Mouse (Mus musculus) thymus, postnatal 36 days (tissue): ENCODE results near the gene Cd48.
"Not testable (repeated sequence)": the region's sequence is repeated elsewhere in the genome, so short reads cannot be mapped to it uniquely, and the experiment has no call there.

ENCODE experiments used
- DNase-seq, 2 experiments: peaks; one replicate each; pipeline ENCODE4 v3.0.0; 2022; ENCODE audit warnings: mixed read lengths in 2 of 2

The Cd48 gene

DNA sequence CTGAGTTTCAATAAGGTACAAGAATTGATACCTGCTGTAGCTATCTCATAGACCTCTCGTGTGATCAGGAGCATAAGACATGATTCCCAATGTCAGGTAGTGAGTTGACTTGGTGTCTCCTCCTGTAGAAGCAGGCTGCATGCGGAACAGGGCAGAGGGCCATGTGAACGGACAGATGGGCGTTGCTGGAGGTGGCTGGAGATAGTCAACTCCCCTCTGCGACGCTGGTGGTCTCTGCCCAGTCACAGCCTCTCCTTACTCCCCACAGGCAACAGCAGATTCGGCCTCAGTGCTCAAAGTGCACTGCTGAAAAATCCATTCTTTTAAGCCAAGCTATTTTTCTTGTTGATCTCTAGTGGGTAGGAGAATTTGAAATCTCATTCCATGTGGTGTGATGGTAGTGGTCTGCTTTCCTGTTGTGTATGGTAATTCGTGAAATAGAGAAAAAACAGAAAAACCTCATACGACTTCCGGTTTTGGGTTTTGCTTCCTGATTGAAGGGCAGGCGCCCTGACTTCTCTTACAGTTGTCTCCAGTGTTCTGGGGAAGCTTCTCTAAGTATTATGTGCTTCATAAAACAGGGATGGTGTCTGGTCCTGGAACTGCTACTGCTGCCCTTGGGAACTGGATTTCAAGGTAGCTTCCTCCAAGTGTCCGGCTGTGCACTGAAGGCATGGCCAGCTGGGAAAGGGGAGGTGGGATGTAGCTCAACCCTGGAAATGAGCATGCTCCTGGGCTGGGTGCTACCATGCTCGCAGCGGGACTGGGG is at the start of gene Cd48:
Gene Cd48 (plus strand): TSS at position 479 of the 769 bp plus-strand sequence.
- DNase-seq: peak; percentile 28 to 35

DNA sequence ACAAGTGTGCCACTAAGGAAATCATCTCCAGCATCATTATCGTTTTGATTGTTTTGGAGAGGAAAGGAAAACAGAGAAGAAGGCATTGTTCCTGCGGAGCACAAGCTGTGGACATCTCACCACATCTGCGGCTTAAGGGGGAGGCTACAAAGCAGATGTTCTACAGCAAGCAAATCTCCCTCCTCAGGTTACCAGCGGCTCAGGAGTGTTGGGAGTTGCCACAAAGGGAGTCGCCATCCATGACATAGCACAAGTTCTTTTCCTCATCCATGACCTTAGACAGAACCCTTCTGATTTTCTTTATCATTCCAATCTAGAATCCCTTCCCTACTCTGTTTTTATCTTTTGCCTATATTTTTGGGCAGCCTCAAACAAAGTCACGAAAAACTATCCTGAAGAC is 46.1 kb upstream of the Cd48 start:
- no peak for DNase-seq

GRCm38 (mm10) chr1:171637101-171637500 is 44.7 kb upstream of the Cd48 start:
- no peak for DNase-seq

DNA sequence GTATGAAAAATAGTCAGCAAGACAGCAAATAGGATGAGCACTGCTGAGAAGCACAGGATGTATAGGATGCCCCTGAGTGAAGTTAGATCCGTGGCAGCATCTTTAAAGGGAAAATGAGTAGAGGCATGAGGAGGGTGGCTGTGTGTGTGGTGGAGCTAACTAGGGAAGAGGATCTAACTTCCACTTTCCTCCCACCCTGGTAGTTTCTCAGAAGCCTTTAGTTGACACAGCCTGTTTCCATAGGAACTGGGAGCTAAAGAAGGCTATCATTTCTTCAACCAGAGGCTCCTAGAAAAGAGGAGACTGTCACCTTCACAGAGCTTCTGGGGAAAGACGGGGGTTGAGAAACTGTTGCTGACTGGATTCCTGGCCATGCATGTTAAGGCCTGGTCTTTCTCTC is 43.1 kb upstream of the Cd48 start:
- no peak for DNase-seq

- DNase-seq: no peak
Measured at GRCm38 (mm10) chr1:171640796-171641195, 41.0 kb upstream of the Cd48 start.

GRCm38 (mm10) chr1:171643612-171644011 is 38.2 kb upstream of the Cd48 start:
- peak; percentile 39 to 55 for DNase-seq

DNA sequence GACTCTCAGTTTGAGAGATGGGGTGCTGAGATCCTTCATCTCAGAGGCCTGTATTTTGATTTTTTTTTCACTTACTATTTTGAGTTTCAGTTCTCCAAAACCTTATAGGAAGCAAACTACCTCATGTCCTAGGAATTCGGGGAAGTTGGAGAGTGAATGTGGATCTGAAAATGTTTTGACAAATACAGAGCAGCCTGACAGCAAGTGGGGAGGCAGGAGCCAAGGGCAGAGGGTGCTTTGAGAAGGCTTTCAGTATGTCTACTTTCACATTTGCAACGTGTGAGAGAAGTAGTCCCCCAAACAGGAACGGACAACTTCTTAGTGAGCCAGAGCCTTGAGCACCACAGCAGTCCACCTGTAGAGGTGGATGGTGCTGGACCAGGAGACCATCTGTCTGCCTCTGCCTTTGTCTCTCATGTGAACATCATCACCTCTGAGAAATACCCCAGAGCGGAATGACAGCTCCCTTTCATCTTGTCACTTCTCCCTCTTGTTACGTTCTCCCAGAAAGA is 35.3 kb upstream of the Cd48 start:
- DNase-seq: no peak

- no peak for DNase-seq
Measured at GRCm38 (mm10) chr1:171647716-171648115, 34.1 kb upstream of the Cd48 start.

GRCm38 (mm10) chr1:171648840-171649239 is 33.0 kb upstream of the Cd48 start:
- DNase-seq: no peak

DNA sequence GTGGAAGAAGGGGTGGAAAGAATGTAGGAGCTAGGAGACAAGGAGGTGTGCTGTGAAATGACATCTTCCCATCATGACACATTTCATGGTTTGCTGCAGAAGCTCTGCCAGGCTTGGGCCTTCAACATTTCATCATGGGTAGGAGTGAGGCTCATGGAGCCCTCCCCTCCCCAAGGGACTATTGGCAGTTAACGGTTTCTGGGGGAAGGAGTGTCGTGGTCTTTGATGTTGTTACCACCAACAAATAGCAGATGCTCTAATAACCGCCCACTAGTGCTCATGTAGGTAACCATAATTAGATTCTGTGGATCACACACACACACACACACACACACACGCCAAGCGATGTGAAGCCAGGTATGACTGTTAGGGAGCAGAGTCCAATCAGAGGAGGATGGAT is 29.1 kb upstream of the Cd48 start, which contains the start of gene Slamf7:
Gene Slamf7 (minus strand): TSS at position 302 of the 400 bp plus-strand sequence.
- DNase-seq: no peak

DNA sequence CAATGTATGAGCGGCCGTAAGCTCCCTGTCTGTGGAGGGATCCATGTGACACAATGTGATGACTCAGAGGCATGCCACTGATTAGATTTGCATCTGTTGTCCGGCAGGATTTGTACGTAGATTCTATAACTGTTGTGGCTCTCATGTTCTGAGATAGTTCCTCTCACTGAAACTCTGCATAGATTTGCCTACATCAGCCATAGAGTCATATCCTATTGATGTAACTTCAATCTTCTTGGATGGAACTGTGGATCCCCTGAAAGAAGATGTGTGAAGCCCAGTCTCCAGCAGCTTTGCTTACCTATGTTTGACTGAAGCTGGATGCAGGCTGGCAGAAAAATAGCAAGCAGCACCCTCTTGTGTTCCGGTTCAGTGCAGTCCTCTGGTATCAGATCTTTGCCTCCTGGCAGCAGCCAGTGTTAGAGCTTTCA is 23.2 kb upstream of the Cd48 start:
- DNase-seq: no peak

GRCm38 (mm10) chr1:171660423-171660822 is 21.4 kb upstream of the Cd48 start:
- DNase-seq: no peak

DNA sequence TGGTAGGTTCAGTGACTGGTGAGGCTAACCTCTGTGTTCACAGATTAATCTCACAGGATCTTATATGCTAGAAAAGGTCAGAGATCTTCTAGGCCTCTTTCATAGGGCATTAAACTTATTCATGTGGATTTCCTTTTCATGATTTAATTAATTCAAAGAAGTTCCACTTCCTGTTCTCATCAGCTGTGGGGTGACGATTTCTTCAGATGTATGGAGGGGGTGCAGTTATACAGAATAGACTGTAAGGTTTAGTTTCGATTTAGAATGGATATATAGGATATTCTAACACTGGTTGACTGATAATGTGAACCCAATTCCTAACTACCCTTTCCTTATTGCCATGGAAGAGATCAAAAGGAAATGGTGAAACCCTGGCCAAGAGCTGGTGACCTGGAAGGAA is 20.3 kb upstream of the Cd48 start:
- no peak for DNase-seq

GRCm38 (mm10) chr1:171663757-171664156 is 18.1 kb upstream of the Cd48 start:
- no peak for DNase-seq

DNA sequence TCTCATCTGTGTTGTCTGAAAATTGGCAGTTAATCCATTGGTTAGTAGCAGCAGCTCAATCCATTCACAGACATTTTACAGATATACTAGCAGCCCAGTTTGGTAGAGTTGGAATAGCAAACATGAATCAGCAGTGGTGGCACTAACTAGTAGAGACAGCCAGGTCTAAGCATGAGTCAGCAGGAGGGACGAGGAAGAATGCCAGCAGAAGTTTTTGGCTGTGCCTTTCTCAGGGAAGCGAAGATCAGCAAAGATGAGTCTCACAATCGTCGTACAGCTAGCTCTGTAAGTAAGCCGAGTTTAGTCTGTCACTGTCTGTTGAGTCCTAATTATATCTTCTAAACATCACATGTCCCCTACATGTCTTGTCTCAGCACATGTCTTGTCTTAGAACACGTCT is 15.5 kb upstream of the Cd48 start:
- no peak for DNase-seq

DNA sequence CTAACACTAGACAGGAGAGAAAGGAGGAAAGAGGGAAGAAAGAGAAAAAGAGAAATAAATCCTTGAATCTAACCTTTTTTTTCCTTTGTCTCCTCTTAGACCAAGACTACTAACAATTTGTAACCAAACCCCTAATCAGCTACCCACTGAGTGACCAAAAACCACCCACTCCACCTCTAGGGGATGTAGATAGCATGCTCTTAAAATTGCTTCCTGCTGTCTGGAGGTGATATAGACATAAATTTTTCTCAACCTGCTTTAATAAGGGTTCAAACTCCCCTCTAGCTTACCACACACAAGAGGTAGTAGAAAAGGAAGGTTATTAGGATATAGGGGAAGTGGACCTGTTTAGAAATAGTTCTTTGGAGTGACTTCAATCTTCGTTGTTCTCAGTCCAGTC is 14.6 kb upstream of the Cd48 start:
- DNase-seq: no peak

DNA sequence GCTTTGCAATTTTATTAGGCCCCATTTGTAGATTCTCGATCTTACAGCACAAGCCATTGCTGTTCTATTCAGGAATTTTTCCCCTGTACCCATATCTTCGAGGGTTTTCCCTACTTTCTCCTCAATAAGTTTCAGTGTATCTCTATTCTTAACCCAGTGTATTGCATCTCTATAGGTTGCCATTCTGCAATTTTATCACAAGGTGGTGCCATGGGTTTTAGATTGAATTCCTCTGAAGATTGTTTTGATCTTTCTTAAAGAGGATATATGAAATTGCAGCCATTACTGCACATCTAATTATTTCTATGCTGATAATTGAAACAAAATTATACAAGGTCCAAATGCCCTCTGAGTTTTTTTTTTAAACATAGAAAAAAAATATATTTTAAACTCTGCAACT is 9.4 kb upstream of the Cd48 start:
- DNase-seq: not testable (repeated sequence)

DNA sequence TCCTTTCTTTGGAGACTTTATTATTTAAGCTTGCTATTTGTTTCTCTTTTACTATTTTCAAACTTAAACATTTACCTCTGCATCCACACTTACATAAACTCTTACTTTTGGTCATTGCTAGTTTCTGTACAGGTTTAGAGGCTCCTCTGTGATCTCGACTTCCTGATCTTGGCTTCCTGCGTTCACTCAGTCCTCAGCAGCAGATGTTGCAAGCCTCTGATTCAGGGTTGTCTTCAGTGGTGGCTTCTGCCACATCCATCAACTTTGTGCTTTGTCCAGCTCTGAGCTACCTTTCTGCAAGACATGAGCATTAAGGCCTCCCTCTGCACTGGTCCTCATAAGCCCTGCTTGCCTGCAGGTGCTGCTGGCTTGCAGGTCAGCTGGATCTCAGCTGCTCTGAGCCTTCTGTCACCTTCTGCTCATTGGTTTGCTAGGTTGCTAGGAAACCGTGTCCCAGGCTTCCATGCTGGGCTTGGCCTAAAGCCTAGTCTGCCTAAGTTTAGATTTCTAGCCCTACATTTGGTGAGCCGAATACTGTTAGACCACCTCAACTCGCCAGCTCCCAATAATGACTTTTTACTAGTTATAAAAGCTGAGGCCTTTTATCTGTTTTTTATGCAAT is 8.8 kb upstream of the Cd48 start:
- peak; percentile 23 to 36 for DNase-seq

DNA sequence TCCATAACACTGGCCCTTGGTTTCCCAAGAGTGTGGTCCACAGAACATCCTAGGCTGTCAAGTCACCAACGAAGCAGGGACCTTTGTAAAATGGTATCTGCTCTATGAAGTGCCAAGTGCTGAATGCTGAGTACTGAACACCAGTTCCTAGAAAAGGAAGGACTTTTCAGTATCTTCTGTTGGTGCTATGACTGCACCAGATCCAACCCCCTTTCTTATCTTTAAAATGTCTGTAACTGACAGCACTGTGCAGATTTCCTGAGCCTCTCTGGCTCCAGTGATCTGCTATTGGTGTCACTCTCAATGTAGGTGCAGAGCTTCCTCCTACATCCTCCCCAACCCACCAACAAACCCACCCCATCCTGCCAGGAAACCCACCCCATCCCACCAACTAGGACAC is 7.3 kb upstream of the Cd48 start:
- no peak for DNase-seq

DNA sequence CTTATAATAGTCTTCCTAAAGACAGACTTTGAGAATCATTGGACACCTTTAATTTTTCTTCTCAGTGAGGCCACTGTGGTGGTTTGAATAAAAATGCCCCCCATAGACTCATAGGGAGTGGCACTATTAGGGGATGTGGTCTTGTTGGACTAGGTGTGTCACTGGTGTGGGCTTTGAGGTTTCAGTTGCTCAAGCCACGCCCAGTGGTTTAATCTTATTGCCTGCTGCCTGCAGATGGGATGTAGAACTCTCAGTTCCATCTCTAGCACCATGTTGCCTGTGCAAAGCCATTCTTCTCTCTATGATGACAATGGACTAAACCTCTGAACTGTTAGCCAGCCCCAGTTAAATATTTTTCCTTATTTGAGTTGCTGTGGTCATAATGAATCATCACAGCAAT is 4.1 kb upstream of the Cd48 start:
- no peak for DNase-seq

- peak; percentile 54 to 61 for DNase-seq
Measured at GRCm38 (mm10) chr1:171681009-171681408, 800 bp upstream of the Cd48 start.

- DNase-seq: no peak
Measured at GRCm38 (mm10) chr1:171684923-171685322, 3.1 kb downstream of the Cd48 start.

GRCm38 (mm10) chr1:171687320-171687719 is 5.5 kb downstream of the Cd48 start:
- DNase-seq: no peak

DNA sequence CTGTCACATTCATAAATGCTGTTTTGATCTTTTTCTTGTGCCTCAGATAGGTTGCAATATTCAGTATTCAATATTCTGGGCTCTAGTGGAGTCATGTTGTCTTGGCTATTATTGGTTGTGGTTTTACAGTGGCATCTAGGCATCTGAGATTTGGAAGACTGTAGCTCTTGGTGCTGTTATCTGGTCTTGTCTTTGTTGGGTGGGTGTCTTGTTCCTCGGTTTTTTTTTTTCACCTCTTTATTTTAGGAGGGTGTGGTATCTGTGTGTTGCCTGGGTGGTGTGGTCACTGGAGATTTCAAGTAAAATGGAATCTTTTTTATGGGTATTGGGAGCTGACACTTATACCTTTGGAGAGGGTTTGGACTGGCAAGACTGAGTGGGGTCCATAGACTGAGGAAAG is 12.1 kb downstream of the Cd48 start:
- no peak for DNase-seq
